Mouse (Mus musculus) monocyte, adult 2 months (primary cell): Measurements from ENCODE around the gene Nsun3.
A peak's percentile ranks its signal among the peaks of the same experiment; 100 is the strongest.

Experiments used
- DNase-seq, 2 experiments: peaks; one replicate each; pipeline ENCODE4 v3.0.0; 2022; ENCODE audit warnings: low spot score in 2 of 2, low read depth in 1 of 2

Nsun3 gene

DNA sequence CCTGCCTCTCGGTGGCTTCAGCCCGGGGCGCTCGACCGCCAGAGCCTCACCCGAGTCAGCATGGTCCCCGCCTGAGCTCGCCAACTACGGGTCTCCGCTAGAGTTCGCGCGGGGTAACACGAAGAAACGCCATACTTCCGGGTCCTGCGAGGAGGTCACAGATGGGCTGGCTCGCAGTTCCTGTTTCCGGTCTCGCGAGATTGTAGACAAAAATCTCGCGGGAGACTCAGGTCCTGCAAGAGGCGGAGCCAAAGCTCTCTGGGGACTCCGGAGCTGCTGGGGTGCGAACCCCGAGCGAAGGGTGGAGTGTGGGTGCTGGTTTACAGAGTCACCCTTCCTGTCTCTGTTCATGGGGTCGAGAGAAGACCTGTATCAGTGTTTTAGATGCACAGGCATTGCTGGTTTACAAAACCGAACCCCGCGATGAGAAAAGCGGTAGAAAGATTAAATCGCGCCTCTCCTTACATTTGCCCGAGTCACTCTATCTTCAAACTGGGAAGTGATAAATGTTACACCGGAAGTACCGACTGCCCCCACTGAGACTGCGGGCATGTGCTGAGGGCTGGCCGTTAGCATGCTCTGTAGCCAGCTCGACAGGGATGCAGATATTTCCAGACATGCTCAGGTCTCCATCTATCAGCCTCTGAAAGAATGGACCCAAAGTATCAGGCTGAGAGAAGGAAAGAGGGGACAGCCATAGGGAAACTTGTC lies at the start of gene Nsun3:
Gene Nsun3, minus strand, starts transcription at position 198 of the 711 bp plus-strand sequence.
- DNase-seq: peak; percentile 79 to 86

DNA sequence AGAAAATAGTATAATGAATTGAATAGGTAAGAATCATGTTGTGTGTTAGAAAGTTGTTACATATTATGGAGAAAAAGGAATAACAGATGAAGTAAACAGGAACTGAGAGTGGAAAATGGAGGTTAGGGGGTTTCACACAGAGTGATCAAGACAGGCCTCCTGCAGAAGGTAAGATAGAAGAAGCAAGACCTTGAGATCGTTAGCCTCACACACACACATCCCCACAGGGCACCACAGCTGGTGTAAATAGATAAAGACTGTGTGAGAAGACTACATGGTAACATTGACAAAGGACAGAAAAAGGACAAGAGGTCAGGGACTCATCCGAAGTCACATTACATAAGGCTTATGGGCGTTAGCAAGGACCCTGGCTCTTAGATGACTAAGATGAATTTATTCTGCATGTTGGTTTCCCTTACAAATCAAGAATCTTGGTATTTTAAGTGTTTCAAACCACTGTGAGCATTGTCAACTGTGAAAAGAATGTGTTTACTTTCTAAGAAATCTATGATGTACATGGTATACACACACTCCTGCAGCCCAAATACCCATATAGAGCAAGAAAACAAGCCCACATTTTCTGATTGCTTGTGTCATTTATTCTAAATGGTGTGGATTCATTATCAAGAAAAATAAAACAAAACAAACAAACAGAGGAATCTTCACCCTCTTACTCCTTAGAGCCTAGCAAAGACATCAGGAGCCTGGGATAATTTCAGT lies 47.6 kb upstream of the Nsun3 start:
- DNase-seq: no peak

DNA sequence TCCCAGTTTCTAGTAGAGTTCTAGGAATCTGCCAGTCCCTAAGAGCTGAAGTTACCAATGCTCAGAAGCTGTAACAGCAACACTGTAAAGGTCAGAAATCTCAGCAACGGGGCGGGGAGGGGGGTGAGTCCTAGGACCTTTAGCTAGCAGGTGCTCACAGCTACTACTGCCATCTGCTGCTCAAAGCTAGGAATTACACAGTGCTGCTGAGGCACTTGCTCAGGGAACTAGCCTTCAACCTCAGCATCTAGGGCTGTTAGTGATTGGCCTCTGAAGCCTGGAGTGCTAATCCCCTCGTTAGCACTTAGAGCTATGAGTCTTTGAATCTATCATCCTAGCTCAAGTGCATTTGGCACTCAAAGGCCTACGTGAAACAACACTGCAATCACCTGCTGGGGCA lies 45.9 kb upstream of the Nsun3 start:
- peak in 1 of 2 experiments; percentile 11 for DNase-seq

DNA sequence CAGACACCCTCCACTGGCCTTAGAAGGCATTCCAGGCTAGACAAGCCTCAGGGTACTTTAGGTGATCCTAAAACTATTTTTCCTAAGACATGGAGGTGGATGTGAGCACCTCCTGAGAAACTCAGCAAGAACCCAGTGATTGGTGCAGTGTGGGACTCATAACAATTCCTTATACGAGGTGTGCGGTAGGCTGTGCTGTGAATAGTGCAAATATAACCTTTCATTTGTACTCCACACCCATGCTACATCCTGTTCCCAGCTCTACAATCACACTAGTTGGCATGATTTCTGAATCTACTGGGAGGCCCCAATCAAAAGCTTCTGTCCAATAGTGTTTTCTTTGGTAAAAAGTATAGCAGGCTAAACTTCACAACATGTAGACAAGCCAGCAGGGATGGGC lies 45.4 kb upstream of the Nsun3 start:
- no peak for DNase-seq

DNA sequence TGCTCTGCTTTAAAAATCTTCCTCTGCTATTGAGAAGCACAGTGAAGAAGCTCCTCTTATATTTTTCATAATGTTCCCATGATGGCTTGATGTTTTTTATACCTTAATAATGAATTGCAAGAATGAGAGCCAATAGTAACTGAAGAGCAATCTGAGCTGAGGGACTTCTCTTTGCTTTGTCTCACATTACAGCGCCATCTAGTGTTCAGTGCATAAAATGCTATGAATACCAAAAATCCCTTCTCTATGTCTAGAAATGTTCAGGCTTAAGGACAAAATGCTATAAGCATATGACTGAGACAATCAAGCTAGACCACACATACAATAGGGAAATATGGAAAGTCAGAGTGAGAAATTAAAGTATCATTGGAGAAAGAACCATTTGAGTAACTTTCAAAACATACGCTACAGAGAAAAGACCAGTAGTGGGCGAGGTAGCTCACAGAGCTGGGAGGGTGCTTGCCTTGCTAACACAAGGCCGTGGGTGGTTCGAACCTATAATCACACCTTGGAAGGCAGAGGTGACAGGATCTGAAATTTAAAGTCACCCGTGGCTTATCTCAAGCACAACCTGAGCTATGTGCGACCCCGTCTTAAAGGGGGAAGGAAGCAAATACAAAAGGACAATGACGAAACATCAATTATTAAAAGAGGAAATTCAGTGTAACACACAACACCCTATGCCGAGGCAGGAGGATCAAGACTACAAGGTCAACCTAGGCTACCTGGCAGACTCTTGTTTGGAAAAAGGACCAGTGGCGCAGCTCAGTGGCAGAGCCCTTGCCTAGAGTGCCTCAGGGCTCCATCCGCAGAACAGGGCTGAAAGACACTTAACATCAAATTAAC lies 39.8 kb upstream of the Nsun3 start:
- DNase-seq: no peak

DNA sequence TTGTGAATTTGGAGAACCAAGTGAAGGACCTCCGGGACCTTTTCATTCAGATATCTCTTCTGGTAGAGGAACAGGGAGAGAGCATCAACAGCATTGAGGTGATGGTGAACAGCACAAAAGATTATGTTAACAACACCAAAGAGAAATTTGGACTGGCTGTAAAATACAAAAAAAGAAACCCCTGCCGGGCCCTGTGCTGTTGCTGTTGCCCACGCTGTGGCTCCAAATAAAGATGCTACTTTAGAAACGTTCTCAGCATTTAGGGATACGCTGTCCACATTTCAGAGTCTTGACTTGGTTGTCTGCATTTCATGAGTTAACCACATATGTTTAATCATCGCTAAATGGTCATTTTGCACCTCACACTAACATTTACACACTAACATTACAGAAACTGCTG lies 35.9 kb upstream of the Nsun3 start:
- DNase-seq: no peak

DNA sequence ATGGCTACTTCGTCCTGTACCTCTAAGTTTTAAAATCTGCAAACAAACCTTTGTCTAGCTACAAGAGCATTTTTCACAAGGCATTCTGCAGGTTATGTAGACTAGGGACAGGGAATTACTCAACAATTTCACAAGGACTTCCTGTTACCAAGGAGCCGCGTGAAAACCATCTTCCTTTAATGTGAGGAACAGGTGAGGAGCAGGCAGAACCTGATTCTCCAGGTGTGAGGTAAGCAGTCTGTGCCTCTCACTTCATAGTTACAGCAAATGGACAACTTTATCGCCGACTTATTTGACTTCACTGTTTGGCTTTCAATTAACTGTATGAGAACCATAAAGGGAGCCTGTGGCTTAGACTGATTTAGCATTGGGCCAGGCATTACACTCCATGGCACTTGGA lies 27.9 kb upstream of the Nsun3 start, which contains the start of gene Stx19:
Gene Stx19, plus strand, starts transcription at position 186 of the 400 bp plus-strand sequence.
- DNase-seq: no peak

DNA sequence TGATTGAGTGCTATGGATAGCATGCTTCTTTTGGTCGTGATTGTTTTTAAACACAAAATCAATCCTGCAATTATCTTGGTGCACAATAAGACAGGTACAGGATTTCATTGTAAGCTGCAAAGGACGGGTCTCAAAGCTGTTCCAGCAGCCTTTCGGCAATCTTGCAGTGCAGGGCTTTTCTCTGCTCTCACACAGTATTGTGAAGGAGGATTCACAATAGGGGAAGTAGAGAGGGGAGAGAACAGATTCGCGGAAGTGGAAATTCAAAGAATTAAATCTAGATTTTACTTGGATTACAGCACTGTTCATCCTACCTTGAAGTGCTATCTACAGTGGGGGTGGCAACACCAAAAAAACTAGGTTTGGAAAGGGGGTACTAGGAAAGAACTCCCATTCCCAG lies 27.2 kb upstream of the Nsun3 start:
- DNase-seq: no peak

DNA sequence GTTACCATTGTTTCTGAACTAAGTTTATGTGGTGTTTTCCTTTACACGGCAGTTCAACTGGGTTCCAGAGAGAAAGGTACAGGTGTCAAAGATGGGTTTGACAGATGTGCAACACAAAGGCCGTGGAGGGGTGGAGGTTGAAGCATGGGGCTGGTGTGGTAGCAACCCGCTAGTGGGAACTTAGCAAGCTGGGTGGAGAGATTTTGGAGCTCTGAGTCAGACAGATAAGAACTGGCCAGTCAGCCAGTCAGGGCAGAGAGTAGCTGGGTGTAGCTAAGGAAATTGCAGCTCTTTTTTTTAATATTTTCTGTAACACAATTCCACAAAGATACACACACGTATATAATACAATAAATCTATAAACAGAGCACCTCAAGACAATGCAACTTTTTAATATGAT lies 24.2 kb upstream of the Nsun3 start:
- no peak for DNase-seq

DNA sequence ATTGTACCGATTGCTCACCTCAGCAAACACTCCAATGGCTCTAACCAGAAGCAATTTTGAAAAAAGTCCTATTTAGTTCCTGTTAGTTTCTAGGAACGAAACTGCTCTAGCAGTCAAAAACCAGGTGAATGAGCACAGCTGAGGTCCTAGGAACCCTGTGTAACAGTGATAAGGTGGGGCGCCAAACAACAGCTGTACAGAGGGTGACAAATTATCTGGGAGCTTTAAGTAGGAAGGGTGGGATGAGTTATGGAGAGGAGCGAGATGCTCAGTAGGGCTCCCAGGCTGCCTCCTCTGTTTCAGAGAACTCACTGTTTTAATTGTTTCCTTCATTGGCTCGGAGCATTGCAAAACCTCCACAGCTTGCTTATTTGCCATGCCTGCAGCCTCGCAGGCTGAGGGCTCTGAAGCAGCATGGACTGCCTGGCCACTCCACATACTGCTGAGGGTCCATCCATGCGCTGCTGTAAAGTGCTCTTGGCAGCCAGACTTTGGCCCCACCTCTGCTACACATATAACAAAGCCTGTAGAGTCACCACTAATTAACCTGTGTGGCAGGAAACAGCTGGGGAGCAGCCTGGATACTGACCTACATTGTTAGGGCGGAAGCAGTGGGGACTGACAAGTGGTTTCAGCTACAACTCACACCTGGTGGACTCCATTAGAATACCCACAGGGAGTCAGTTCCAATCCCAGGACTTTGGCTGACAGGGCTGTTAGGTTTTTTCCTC lies 20.8 kb upstream of the Nsun3 start:
- no peak for DNase-seq

DNA sequence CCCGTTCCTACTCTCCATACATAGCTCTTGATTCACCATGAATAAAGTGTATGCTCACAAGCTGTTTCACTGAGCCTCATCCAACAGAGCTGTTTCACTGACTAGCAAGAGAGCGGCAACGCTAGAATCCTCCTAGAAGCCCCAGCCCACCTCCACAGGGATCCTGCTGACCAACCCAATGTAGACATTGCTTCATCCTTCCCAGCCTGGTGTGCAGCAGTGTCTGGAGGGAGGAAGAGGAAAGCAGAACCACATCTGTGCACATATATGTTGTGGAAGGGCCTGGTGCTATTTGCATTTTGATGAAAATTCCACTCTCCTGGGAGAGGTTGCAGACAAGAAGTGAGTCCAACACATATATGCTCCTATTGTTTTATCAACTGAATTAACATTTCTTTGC lies 18.0 kb upstream of the Nsun3 start:
- DNase-seq: no peak

DNA sequence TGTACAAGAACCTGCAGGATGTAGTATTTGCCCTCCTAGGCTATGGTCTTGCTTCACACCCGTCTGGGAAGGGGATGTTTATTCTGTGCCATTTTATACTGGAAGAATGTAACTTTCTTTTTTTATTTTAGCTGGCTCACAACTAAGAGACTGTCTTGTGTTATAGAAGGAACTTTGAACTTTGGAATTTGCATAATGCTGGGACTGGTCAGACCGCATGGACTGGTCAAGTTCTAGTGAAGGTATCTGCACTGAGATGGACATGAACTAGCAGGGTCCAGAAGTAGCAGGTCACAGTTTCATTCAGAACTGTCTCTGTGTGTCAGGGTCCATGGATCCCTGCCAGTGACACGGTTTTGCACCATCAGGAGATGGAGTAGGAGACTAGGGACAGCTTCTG lies 13.2 kb upstream of the Nsun3 start:
- DNase-seq: no peak

DNA sequence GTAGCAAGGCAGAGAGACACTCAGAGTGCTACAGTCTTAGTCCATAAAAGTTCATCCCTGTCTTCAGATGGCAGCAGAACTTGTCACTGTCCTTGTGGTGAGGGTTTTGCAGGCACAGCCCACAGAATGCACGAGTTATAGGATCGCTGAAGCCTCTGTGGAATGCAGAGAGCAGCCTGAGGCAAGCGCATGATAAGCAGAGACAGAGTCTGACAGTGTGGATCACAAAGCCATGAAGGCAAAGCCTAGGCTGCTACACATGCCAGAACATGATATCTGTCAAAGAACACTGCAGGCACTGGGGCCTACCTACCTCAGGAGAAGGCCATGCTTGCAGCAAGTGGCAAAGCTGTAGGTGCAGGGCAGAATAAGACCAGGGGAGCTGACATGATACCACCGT lies 12.8 kb upstream of the Nsun3 start:
- DNase-seq: no peak

DNA sequence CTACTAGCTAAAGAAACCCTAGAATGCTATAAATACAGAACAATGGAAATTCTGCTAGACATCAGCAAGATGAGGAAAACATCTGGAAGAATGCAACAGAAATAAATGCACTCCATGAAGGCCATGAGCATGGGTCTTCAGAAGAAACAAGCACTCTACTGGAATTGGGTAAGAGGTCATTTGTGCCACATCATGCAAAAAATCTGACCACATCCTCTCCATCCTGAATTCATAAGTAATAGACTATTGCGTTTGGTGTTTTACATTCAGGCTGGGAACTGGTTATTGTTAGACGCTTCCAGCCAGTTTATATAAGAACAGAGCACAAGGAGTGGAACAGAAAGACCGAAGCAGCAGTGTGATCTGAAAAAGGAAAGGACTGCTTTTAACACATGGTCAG lies 12.2 kb upstream of the Nsun3 start:
- DNase-seq: no peak

DNA sequence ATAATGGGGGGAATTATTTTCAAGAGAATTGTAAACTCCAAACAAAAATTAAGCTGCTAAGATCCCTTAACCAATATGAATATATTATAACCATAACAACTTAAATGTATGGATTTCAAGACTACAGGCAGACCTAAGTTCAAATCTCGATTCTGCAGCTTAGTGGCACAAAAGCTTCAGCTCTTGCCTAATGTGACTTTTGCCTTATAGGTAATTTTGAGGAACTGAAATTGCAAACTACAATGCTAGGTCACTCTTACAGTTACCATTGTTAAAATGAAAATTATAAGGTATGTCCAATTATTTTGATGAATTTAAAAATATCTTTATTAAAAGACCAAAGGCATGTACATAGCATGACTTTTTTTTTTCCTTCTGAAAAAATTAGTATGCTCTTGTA lies 10.0 kb upstream of the Nsun3 start:
- no peak for DNase-seq

DNA sequence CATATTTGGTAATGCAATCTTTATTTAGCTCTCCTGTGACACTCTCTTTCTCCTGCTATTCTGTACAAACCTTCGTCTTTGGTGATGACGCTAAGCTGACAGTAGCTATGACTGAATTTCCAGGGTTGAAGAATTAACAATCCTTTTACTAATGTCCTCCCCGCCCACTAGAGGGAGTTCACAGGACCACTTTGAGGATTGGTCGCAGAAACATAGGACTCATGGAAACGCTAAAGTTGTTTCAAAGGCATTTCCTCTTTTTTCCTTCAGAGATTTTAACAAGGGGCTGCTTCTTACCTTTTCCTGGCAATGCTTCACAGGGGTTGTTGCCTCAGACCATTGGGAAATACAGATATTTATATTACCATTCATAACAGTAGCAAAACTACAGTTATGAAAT lies 4.4 kb downstream of the Nsun3 start:
- no peak for DNase-seq

DNA sequence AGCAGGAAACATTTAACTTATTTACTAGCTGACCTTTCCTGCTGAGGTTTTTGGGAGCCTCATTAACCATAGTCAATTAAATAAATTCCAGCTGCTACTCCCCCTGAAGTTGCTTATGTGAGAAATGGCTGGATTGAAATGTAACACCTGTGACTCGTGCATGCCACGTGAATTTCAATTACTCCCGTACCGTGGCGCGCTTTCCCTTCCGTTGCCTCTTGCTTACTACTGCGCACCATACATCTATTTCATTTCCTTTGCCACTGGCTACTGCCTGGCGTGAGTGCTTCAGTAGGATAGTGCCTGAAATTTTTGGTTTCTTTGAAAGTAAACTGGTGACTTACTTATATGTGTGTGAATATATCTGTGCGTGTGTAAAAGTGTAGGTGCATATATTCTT lies 8.3 kb downstream of the Nsun3 start:
- no peak for DNase-seq

DNA sequence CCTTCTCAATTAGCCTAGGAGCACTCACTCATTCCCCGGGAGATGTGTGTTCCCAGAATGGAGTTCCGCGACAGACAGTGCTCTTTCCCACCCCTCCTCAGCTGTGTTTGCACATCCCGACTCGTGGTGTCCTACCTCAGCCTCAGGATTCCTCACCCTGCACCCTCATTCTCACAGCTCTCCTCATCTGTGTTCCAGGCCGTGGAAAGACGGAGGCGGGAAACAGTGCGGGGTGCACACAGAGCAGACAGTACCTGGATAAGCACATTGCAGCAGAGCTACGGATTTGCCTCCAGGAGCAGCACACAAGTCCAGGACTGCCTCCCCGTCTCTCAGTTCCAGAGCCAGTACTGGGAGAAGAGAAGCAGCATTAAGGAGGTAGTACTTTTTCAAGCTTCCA lies 10.6 kb downstream of the Nsun3 start:
- no peak for DNase-seq

DNA sequence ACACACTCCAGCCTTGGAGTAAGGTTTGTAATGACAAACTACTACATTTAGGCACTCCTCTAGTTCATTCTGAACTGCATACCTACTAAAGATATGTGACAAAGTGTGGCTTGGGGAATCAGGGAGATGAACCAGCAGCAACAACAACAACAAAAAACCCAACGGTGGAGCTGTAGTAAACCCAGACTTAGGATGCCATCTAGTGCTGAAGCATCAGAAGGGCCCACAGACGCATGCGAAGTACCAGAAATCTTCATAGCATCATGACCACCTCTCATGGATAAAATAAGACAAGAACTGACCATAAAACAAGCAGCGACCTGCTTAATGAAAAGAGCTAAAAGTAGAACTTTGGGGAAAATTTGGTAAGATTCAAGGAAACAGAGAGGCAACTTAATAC lies 13.2 kb downstream of the Nsun3 start:
- DNase-seq: no peak

DNA sequence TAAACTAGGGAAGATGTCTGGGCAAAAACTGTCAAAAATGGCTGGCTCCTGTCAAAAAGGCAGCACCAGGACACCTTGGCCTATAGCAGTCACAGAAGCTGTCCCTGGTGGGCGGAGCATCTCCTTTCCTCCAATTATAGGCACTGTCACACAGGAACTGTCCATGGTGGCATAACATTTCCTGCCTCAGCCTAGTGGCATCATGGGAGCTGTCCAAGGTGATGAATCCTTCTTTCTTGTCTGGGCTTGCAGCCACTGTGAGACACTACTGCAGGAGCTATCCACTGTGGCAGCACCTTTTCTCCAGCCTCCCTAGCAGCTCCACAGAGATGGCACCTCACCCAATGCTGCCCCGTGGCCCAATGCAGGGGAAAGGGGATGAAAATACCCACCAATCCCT lies 28.3 kb downstream of the Nsun3 start:
- DNase-seq: peak; percentile 4 to 6

DNA sequence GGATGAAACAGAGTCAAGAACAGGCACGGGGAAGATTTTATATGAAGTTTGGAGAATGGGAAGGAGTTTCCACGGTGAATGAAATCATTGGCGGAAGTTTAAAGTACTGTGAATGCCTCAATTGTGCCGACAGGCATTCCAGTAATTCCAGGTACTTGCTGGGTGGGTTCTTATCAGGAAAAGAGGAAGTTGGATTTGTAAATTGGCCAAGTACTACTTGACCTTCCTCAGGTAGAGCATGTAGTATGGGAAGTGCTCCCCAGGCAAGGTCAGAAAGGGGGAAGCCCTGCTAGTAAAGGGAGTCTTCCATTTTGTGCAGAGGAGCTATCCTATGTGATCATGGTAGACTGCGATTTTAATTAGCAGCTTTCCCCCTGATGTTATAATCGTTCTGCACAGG lies 31.3 kb downstream of the Nsun3 start:
- no peak for DNase-seq
